Mouse (Mus musculus) left cerebral cortex, postnatal 36 days (tissue): Measurements from ENCODE around the gene Izumo1r. TPM values are rescaled to one million over a fixed set of nuclear protein-coding genes. Genes with fewer than 3 reads are reported as not detected.

Source experiments
- DNase-seq, 2 experiments: peaks; one replicate each; pipeline ENCODE4 v3.0.0; 2021 to 2022; ENCODE audit warnings: low spot score in 2 of 2, mixed read lengths in 1 of 2
- intact Hi-C: fragments of 180-260 bp; cut with DNase I; formaldehyde crosslinking; loops from one replicate; pipeline ENCODE4 v1.15.1; 2025
- total RNA-seq, 2 experiments: library from RNA; stranded (reverse); gene quantifications; 2 replicates each; pipeline ENCODE4 v1.2.3; 2021

The Izumo1r gene
- total RNA-seq, 2 experiments from 2014 or later: not detected

GRCm38 (mm10) chr9:14839970-14840369 lies 63.8 kb downstream of the Izumo1r start:
- DNase-seq: no peak
- intact Hi-C loops: no loop called here

- intact Hi-C loops: no loop called here
Measured at GRCm38 (mm10) chr9:14839527-14839926, 64.2 kb downstream of the Izumo1r start.

More at GRCm38 (mm10) chr9:14839527-14839926, 64.2 kb downstream of the Izumo1r start:
- DNase-seq: no peak

Other genes starting within 250 kb of the Izumo1r start
- gene Piwil4, start 163.2 kb downstream of the Izumo1r start, total RNA-seq: not detected
- gene Fut4, start 151.6 kb downstream of the Izumo1r start, total RNA-seq: under 1 TPM; 0.16 to 0.20 TPM
- not detected for gene 1700012B09Rik, start 132.9 kb downstream of the Izumo1r start, total RNA-seq
- gene Mre11a, start 119.3 kb downstream of the Izumo1r start, total RNA-seq: 10 to 100 TPM in 1 of 2 experiments, 1 to 10 TPM in 1; 9.2 to 18.3 TPM
- gene Ankrd49, start 119.1 kb downstream of the Izumo1r start, total RNA-seq: 10 to 100 TPM; 11.5 to 12.2 TPM
- 10 to 100 TPM; 21.7 to 27.3 TPM for gene Gpr83, start 43.7 kb downstream of the Izumo1r start, total RNA-seq
- gene Panx1, start 141.5 kb upstream of the Izumo1r start, total RNA-seq: 10 to 100 TPM; 27.0 to 30.3 TPM
- not detected for gene Hephl1, start 208.2 kb upstream of the Izumo1r start, total RNA-seq